Mouse (Mus musculus) cerebellum, postnatal 10 days (tissue): ENCODE data around the gene Gatad2b.
A peak's percentile ranks its signal among the peaks of the same experiment; 100 is the strongest.

ENCODE experiments used
- DNase-seq, 2 experiments: peaks; one replicate each; pipeline ENCODE4 v3.0.0; 2021; ENCODE audit warnings: mixed read lengths in 2 of 2

The Gatad2b gene

DNA sequence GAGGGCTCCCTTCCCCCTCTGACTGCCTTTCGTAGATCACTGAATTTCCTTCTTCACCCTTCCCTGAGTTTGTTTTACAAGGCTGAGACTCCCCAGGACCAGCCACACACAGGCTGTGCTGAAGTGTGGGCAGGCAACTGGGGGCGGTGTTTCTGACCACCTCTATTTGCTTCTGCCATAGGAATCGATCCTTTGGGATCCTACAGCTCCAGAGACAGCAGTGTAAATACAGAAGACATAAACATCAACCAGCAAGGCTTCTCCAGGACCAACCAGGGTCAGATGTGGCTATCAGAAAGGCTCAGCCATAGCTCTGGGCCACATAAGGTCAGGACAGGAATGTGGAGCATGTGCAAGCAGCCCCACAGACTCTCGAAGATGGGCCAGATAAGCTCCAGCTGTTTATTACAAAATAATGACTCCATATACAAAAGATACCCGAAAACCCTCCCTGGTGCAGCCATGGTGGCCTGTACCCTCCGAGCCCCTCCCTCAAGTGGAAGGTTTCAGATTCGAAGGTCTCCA is 91.9 kb downstream of the Gatad2b start:
- DNase-seq = no peak

DNA sequence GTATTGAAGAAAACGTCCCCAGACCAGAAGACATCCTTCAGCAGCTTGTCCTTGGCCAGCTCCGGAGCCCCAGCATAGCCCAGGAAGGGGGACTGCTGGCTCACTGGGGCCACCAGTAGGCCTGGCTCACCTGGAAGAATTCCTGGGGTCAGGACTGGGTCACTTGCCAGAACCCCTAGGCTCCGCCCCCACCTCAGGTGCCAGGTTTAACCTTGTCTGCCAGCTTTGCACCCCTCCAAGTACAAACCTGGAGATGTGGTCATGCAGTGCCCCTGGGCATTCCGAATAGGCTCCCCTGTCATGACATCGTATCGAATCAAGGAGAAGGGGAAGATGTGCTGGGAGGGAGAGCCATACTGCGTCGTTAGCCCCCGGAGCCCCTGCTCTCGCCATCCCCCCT is 93.8 kb downstream of the Gatad2b start:
- DNase-seq = peak in 1 of 2 experiments; percentile 32

DNA sequence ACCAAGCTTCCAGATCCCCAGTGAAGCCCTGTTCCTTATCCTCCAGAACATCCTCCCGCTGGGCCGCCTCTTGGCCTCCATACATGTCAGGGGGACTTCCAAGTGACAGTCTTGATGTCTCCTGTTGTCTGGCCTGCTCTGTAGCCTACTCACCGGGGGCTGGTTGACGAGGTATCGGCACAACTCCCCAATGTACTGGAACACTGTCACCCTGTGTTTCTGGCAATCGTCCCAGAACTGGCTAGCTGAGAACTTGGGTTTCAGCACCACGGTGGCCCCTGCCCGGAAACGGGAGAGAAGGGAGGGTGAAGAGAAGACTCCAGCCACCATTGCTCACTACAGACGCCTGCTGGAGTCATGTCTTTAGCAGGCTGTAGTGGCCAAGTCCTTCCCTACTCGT is 94.5 kb downstream of the Gatad2b start:
- peak; percentile 55 to 64 for DNase-seq

DNA sequence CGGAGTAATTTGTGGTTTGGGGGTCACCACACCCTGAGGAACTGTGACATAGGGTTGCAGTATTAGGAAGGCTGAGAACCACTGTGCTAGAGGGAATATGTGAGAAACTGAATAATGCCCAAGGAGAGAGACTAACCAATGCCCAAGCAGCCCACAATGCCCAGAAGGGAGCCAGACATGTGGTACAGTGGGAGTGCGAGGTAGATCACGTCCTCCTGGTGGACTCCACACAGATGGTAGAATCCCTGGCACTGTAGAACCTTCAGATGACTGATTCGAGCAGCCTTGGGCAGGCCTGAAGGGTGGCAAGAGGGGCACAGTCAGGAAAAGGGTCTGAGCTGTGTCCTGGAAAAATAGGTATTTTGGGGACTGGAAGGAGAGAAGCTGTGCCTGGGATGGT is 95.2 kb downstream of the Gatad2b start:
- peak in 1 of 2 experiments; percentile 11 for DNase-seq

DNA sequence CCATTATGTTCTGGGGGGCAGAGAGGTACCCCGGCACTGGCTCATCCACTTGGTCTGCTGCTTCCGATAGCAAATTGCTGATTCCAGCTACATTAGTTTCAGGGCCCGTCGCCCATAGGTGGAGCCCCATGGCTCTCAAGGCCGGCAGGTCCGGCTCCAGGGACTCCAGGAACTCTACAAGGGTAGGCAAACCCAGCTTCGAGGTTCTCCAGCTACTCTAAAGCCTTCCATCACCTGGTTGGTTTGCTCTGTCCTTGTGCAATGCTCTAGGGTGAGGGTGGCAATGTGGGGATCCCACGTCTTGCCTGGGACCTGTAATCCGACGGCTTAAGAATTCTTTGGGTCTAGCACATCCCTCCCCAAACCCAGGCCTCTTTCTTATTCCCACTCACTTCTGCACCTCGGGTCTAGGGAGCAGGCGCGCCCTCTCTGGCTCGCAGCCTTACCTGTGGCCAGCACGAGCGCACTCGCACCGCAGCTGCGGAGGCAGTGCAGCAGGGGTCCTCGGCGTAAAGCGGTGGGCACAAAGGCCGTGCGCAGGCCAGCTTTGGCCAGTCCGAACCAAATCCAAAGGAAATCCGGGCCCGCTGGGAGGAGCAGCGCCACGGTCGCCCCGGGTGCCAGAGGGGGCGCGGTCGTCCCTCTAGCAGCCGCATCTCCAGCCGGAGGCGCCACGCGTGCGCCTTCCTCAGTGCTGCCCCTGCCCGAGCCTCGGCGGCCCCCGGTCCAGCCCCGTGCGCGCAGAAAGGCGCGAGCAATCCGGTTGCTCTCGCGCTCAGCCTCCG is 95.9 kb downstream of the Gatad2b start:
- peak in 1 of 2 experiments; percentile 78 for DNase-seq

DNA sequence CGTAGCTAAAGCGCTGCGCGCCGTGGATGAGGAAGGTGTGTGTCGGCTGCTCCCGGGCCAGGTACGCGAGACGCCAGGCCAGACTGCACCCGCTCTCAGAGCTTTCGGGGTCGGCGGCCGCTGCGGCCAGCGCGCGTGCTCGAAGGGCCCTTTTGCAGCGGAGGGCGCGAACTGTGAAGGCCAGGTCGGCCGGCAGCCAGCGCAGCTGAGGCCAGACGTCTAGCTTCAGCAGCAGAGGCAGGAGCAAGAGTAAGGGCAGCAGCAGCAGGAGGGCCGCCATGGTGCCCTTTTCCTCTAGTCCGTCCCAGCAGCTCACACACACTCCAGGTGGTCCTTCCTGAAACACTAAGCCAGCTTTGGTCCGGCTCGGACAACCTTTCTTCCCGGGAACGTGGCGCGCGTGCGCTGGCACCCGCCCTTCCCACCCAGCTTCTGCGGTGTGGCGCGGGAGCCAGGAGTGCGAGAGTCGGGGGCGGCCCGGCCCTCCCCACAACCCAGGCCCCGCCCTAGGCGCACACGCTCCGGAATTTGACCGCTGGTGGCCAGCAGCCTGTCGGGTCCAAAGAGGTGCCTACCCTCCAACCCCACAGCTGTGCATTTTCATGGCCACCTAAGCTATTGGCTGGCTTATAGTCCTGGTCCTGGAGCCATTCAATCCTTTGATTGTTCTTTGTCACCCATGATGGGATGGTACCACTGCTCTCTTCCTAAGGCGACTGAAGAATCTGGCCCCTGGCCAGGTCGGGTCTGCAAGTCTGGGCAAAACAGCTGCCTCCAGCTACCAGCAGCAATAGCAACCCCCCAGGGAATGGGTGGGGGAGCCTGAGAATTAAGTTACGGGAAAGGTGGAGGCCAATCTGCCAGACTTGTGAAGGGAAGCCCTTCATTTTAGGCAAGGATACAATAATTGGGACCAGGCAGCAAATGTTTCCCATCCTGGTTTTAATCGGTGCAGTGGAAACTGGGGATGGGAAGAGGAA is 96.8 kb downstream of the Gatad2b start, which contains the start of gene Slc27a3:
TSS of gene Slc27a3 (minus strand) at position 428 of the 980 bp plus-strand sequence.
- peak; percentile 78 to 79 for DNase-seq

DNA sequence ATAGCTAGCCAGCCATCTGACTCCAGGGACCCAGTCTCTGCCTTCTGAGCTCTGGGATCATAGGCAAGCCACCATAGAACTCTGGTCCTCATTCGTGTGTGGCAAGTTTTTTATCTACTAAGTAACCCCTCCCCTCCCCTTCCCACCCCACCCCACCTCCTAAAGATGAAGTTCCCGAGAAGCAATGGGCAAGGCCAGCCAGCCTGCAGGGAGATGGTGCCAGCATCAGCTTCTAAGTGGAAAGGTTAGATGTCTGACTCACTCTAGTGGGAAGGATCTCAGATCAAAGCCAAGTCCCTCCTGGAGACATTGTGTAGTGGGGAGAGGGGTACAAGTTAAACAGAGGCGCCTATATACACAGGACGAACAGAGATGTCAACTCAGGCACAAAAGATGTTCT is 98.0 kb downstream of the Gatad2b start:
- DNase-seq = no peak

DNA sequence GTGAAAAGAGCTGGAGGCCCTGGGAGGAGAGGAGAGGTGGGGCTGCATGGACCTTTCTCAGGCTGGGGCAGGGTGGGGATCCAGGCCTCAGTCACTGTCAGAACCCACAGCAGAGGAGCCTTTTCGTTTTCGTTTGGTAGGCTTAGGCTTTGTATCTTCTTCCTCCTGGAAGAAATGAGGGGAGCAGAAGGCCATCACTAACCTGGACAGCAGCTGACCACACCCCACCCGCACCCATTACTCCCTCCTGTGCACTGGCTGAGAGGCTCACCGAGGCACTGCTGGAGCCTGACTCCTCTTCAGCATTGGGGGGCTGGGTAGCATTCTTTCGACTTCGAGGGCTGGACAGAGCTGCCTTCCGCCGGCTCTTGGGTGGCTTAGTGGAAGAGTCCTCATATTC is 99.0 kb downstream of the Gatad2b start:
- DNase-seq = no peak

DNA sequence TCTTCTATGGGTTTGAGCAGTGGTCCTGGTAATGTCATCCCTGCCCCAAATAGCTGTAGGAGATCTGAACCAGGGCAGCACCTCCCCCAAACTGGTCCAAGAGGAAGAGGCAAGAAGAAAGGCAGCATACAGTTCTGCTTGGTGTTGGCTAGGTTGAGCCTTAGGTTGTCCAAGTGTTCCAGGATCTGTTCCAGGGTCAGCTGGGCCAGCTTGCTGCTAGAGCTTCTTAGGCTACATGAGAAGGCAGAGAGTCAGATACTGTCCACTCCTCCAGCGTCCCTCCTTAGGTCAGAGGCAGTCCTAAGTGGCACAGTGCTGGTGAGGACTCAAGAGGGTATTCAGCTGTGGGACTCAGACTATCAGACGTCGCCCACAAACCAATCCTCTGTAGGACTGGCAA is 99.7 kb downstream of the Gatad2b start:
- no peak for DNase-seq

DNA sequence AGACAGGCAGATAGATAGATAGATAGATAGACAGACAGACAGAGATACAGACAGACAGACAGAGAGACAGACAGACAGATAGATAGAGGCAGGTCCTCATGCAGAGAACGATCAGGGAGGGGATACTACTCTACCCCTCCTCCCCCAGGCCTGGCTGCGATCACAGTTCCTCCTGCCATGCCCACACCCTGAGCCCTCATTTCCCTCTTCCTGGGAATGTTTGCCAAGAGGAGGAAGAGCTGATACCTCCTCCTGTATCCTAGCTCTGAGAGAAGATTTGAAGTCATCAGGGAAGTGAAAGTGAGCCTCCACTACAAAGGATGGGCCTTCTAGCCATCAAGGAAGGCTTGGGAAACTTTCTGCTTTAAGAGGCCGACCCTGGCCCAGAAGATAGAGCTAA is 102.7 kb downstream of the Gatad2b start:
- no peak for DNase-seq

DNA sequence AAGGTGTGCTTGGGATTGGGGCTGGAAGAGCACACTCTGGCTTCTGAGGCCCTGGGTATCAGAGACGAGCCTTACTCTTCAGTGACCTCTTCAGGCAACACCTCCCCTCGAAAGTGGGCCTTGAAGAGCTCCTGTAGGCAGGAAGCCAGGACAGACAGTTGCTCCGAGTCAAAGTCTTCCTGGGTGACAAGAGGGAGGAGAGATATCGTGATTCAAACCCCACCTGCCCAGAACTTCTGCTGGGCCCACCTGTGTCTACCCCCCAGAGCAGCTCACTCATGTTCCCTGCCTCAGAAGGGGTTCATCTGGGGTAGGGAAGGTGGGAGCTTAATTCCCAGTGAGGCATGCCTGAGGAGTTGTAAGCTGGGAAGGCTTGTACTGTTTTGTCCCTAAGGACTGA is 108.0 kb downstream of the Gatad2b start:
- DNase-seq = no peak

DNA sequence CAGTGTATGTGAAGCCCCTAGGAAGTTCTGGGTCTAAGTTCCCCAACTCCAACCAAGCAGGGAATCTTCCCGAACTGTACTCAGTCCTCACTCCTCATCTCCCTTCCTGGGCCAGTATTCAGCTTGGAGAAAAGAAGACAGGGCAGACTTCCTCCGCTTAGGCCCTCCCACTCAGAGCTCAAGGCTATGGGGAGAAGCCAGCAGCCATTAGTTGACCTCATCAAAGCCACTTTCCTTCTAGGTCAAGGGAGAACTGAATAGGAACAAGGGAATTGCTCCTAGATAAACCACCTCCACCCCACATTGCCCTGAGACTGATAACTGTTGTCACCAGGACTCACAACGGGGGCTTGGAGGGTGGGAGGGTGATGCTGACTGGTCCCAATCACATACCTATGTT is 111.1 kb downstream of the Gatad2b start:
- no peak for DNase-seq

DNA sequence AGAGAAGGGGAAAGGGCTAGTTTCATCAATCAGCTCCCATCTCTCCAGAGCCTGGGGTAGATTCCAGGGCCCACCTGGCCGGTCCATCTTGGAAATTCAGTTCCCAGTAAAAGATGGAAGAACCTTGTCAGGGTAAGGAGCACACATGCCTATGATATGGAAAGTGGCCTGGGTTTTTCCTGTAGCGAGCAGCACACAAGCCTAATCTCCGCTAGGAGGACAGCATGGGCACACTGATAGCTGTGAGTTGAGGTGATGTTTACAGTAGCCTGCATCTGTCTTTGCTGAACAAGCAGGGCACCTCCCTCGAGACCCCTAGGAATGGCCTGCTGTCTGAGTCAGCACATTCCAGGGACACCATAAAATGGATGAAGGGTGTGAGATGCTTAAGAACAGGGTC is 111.6 kb downstream of the Gatad2b start:
- no peak for DNase-seq

DNA sequence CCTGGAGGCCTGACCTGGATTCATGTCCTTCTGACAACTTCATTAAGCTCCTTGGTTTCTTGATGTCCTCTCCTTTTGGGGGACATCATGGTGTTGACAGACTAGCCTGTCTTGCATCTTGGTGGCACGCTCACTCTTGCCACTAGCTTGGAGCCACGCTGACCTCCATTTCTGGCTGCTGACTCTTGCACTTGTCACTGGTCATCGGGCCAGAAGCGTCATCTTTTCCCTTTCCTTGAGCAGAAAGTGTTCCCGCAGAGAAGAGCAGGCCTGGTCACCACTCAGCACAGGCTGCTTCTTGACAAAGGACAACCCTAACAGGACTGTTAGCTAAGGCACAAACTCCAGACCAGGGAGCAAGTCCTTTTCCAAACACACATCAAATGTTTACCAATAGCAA is 113.4 kb downstream of the Gatad2b start:
- no peak for DNase-seq

DNA sequence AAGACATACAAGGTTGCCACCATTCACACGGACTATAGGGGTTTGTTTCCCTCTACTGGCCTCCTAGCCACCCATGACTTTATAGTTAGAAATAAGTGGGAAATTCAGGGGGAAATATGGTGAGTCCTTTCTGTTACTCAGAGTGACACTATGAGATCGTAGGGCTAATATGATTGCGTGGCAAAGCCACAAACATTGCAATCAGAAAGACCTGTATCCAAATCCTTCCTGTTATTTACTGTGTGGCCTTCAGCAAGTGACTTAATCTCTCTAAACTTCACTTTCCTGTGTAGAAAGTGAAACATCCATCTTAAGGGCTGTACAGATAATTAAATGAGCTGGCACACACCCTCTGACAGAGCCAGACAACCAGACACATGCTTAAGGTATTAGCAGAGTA is 115.7 kb downstream of the Gatad2b start:
- no peak for DNase-seq

DNA sequence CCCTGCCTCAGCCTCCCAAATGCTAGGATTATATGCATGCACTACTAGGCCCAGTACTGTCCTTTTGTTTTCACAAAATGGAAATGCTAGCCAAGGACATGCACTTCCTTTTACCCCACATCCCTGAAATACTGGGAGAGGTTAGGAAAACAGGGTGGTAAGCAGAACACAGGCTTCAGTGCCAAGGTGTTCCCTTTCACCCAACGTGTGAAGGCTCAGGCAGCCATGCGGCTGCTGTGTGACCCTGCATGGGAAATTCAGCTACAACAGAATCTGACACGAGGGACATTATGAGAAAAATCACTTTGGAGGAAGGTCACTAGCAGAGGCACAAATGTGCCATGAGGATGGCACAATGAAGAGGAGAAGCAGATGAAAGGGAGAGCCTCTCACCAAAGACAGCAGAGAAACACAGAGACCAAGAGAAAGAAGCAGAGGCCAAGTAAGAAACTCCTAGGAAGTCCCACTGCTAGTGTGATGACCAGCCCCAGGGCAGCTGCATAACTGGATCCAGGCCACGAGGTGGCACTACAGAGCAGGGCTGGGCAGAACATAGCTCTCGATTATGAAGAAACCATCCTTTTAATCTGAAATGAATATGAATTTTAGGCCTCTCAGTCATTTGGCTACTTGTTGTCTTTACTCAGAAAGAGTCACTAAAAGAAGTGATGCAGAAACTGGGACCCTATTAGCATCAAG is 119.5 kb downstream of the Gatad2b start:
- peak; percentile 84 to 87 for DNase-seq

DNA sequence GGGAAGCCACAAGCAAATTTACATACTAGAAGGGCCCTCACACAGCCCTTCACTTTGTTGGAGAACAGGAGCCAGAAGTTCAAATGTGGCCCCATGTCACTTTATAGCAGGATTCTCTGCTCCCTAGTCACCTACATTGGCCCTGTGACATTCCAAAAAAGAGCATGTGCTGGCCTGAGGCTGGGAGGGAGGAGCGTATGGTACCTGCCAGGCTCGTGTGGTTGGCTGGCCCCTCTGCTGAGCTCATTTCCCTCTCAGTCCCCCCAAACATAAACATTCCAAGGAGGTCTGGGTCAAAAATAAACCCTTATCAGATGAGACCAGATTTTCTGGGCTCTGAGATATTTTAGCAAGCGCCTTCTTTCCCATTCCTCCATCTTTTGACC is 120.0 kb downstream of the Gatad2b start:
- no peak for DNase-seq
